Mouse (Mus musculus) adrenal gland, postnatal 14 days (tissue): ENCODE measurements around the gene C030005K15Rik. TPM values are rescaled to one million over a fixed set of nuclear protein-coding genes. Genes with fewer than 3 reads are reported as not detected.
"Not testable (repeated sequence)": the region's sequence is repeated elsewhere in the genome, so short reads cannot be mapped to it uniquely, and the experiment has no call there.

Experiments used
- DNase-seq: peaks from one replicate; pipeline ENCODE4 v3.0.0; 2021; ENCODE audit warnings: mixed read lengths
- long read RNA-seq, 2 experiments: library from polyadenylated mRNA; stranded (forward); transcript quantifications; one replicate each; pipeline ENCODE4 v2.0.0; 2021
- total RNA-seq: library from RNA; stranded (reverse); gene quantifications from 2 replicates; pipeline ENCODE4 v1.2.3, GENCODE M21; 2021

The C030005K15Rik gene
- not detected in 2 replicates for total RNA-seq
- long read RNA-seq, experiment 1: 0 reads
- long read RNA-seq, experiment 2: 0 reads

DNA sequence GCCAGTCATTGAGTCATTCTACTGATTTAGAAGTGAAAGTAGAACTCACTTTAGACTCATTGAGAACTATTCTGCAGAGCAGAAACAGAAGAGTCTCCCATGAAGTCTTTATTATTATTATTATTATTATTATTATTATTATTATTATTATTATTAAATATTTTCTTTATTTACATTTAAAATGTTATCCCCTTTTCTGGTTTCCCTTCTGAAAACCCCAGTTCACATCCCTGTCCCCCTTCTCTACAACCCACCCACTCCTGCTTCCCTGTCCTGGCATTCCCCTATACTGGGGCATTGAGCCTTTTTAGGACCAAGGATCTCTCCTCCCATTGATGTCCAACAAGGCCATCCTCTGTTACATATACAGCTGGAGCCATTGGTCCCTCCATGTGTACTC is at the start of gene C030005K15Rik:
TSS of gene C030005K15Rik (minus strand) at position 101 of the 400 bp plus-strand sequence.
- DNase-seq: not testable (repeated sequence)

DNA sequence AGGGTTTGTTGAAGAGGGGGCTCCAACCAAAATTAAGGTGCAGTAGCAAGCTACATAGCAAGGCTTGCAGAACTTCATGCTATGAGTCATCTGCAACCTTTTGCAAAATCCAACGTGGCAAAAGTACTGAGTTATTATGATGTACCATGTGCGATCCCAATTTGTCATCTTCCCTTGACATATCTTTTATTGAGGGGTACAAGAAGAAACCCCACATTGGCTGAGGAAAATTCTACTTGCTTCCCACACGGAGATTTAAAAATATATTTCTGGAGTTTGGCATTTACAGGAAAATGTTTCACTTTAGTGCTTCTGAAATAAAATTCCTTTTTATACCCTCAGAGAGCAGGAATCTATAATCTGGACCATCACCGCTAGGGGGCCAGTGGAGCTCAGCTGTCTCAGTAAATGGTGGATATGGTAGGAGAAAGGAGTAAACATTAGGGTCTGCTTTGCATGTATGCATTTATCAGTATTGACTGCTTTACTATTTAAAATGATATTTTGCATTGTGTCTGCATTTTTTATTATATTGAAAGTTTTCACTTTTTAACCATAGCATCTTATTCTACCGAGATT is 41.7 kb upstream of the C030005K15Rik start:
- peak; percentile 4 for DNase-seq

DNA sequence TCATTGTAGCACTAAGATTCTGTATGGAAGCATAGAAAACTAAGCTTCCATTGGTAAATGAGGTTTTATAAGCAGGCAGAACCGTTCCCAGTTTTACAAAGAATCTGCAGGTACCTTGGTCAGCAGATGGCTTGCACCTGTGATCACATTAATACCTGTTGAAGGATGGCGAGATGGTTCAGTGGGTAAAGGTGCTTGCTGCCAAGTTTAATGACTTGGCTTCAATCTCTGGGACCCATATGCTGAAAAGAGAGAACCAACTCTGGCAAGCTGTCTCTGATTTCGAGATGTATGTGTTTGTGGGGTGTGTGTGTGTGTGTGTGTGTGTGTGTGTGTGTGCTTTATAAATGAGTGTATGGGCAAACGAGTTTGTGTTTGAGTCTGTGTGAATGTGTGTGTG is 27.3 kb upstream of the C030005K15Rik start:
- no peak for DNase-seq

GRCm38 (mm10) chr10:97747231-97747630 is 20.7 kb upstream of the C030005K15Rik start:
- DNase-seq: no peak

GRCm38 (mm10) chr10:97725929-97726328 is 626 bp downstream of the C030005K15Rik start:
- DNase-seq: no peak

- no peak for DNase-seq
Observed at GRCm38 (mm10) chr10:97722709-97723108, 3.8 kb downstream of the C030005K15Rik start.

- DNase-seq: no peak
Observed at GRCm38 (mm10) chr10:97720625-97721024, 5.9 kb downstream of the C030005K15Rik start.

GRCm38 (mm10) chr10:97718021-97718420 is 8.5 kb downstream of the C030005K15Rik start:
- DNase-seq: no peak

DNA sequence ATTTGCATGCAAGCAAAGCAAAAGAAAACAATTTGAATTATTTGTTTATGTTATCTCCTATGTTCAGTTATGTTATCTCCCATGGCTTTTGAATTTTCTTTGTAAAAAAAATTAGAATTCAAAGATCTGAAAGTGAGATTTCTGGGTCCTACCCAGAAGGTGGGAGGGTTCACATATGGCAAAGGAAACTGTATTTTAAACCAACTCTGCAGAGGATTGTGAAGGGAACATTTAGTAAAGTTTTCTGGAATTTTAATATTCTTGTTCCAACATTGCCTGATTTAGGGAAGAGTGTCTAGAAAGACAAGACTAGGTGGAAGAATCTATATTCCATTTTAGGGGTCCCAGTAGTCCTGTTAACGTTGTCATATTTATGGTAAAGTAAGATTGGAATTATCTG is 9.3 kb downstream of the C030005K15Rik start:
- DNase-seq: no peak

GRCm38 (mm10) chr10:97715289-97715906 is 11.2 kb downstream of the C030005K15Rik start:
- DNase-seq: no peak

GRCm38 (mm10) chr10:97714584-97714983 is 12.0 kb downstream of the C030005K15Rik start:
- no peak for DNase-seq

DNA sequence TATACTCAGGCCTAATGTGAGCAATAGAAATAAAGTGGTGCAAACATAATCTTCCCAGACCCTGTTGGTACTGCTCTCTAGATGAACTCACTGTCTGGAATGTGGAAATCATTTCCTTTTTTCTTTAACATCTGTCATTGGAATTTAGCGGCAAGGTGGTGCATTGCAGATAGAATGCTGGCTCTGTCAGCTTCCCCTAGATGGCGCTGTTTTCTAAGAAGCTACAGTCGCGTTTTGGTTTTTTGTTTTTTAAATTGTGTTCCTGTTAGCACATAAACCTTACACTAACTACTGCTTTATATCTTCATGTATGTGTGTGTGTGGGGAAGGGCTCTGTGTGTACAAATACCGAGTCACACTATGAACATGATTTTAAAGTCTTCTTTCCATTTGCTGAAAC is 13.9 kb downstream of the C030005K15Rik start:
- DNase-seq: peak; percentile 43

DNA sequence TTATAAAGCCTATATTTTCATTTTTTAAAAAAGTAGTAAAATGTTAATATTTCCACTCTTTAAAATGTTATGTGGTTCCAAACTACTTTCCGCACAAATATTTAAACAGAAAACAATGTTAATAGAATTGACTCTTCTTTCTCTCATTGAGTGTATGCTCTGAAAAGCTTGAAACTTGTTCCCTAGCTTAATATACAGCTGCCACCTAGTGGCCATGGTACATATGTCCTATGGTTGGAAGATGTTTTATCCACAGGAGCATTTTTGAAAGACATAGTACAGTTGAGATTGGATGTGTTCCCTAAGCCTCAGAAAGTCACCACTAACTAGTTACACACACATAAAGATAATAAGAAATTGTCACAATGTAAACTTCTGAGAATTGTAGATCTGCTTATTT is 22.0 kb downstream of the C030005K15Rik start:
- DNase-seq: peak; percentile 60

DNA sequence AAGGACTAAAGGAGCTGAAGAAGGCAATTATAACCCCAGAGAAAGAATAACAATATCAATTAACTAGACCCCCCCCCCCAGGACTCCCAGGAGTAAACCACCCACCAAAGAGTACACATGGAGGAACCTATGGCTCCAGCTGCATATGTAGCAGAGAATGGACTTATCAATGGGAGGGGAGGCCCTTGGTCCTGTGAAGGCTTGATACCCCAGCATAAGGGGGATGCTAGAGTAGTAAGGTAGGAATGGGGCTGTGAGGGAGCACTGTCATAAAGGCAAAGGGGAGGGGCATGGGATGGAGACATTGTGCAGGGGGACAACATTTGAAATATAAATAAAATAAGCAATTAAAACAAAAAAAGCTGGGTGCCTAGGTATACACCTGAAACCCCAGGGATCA is 24.2 kb downstream of the C030005K15Rik start:
- DNase-seq: no peak

- DNase-seq: no peak
Observed at GRCm38 (mm10) chr10:97693398-97694135, 33.0 kb downstream of the C030005K15Rik start.

- peak; percentile 9 for DNase-seq
Observed at GRCm38 (mm10) chr10:97692913-97693312, 33.6 kb downstream of the C030005K15Rik start, which contains the start of gene Ccer1. TSS of gene Ccer1 (plus strand) at chr10:97693059.

DNA sequence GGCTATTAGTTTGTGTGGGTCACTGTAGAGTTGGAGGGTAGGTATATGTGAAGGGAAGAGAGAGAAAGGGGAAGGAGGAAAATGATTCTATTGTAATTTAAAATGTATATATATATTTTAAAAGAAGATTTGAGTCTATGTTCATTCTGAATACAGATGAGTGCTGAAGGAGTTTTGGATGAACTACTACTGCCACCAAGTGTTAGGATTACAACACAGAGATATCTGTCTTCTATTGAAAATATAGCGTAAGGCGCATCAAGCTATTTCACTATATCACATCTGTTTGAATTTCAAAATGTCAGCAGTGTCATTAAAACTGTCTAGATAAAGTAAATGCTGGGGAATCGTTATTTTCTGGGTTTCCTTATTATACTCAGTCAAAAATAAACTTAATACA is 37.1 kb downstream of the C030005K15Rik start:
- DNase-seq: no peak

GRCm38 (mm10) chr10:97687198-97687597 is 39.4 kb downstream of the C030005K15Rik start:
- DNase-seq: peak; percentile 38

DNA sequence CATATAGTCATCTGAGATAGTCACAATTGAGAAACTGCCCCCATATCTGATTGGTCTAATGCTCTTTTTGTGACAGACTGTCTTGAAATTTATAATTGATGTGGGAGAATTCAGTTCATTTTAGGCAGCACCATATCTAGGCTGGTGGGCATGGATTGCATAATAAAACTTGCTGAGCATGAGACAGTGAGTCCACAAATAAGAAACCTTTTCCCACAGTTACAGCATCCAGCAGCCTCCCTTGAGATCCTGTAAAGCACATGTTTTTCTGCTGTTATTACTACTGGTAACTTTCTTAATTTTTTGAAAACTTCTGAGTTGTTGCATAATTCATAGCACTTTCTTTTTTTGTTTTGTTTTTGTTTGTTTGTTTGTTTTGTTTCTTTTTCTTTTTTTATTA is 43.6 kb downstream of the C030005K15Rik start:
- no peak for DNase-seq
